Mouse (Mus musculus): ENCODE measurements around the gene Acsm1. TPM values are rescaled to one million over a fixed set of nuclear protein-coding genes. Genes with fewer than 3 reads are reported as not detected.

Acsm1 gene
- polyA plus RNA-seq (2012; fragmentation: generic; extraction: Trizol), result not detected

DNA sequence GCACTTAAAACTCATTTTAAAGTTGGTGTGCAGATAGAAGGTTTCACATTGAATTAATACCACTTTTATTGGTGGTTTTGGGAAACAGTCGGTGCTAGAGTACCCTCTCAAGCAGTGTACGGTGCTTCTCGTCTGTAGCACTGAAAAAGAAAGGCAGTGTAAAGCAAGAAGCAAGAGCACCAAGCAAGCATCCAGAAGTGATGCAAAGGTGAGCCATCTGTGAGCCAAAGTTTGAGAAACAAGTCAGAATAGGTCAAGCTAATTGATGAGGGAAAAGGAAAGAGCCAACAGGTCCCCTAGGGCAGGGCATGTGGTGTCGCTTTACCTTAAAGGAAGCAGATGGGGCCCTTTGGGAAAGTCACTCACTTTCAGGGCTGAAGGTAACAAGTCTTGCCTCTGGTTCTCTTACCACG is at the start of gene Acsm1:
Gene Acsm1 (plus strand): TSS at position 363 of the 413 bp plus-strand sequence.

DNA sequence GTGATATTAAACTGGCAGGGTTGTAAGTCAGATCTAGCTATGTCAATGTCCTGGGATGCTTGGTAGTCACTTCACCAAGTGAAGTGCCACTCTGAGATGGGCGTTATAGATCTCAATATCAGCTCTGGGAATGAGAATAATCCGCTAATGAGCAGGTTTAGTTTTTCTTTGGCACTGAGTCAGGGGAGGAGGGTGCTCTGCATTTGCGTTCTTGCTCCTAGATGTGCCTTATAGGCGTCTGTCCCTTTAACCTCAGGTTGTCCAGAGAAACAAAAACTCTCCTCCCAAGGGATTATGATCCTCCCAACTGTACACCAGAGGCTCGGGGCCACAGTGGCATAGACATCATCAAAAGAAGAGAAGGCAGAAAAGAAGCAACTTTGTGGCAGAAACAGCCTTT is 82.9 kb downstream of the Acsm1 start, which contains the start of gene Acsm4:
Gene Acsm4 (plus strand): TSS at position 301 of the 400 bp plus-strand sequence.

Other genes starting within 250 kb of the Acsm1 start
- gene Gp2, start 147.7 kb upstream of the Acsm1 start, polyA plus RNA-seq (2012; fragmentation: generic; extraction: Trizol), result not detected
- not detected for gene Umod, start 127.7 kb upstream of the Acsm1 start, polyA plus RNA-seq (2012; fragmentation: generic; extraction: Trizol)
- gene Acsm5, start 87.6 kb upstream of the Acsm1 start, polyA plus RNA-seq (2012; fragmentation: generic; extraction: Trizol), result not detected
- not detected for gene Pdilt, start 83.5 kb upstream of the Acsm1 start, polyA plus RNA-seq (2012; fragmentation: generic; extraction: Trizol)
- gene Acsm2, start 52.7 kb upstream of the Acsm1 start, polyA plus RNA-seq (2012; fragmentation: generic; extraction: Trizol), result not detected
- not detected for gene Acsm4, start 83.0 kb downstream of the Acsm1 start, polyA plus RNA-seq (2012; fragmentation: generic; extraction: Trizol)
- 10 to 100 TPM in 1 of 2 experiments, 1 to 10 TPM in 1; 1.8 to 10.4 TPM for gene Thumpd1, start 113.8 kb downstream of the Acsm1 start, polyA plus RNA-seq (2012; fragmentation: generic; extraction: Trizol)
- under 1 TPM in 1 of 2 experiments, not detected in 1; 0.05 TPM for gene Acsm3, start 153.9 kb downstream of the Acsm1 start, polyA plus RNA-seq (2012; fragmentation: generic; extraction: Trizol)
- 1 to 10 TPM in 1 of 2 experiments, under 1 TPM in 1; 0.84 to 6.0 TPM for gene Rexo5, start 187.0 kb downstream of the Acsm1 start, polyA plus RNA-seq (2012; fragmentation: generic; extraction: Trizol)
- 1 to 10 TPM in 1 of 2 experiments, under 1 TPM in 1; 0.28 to 1.8 TPM for gene Eri2, start 187.0 kb downstream of the Acsm1 start, polyA plus RNA-seq (2012; fragmentation: generic; extraction: Trizol)